Mouse (Mus musculus) ES-Bruce4 (cell line): ENCODE measurements around the gene Pate2.

Experiments used
- CTCF ChIP-seq: IDR thresholded peaks from one replicate; pipeline ENCODE4 v1.8.1; 2011; ENCODE audit warnings: low read depth, low read length
- POLR2A ChIP-seq: IDR thresholded peaks from one replicate; pipeline ENCODE4 v1.8.1; 2011; ENCODE audit warnings: low read length; ENCODE audit not compliant: insufficient read depth

DNA sequence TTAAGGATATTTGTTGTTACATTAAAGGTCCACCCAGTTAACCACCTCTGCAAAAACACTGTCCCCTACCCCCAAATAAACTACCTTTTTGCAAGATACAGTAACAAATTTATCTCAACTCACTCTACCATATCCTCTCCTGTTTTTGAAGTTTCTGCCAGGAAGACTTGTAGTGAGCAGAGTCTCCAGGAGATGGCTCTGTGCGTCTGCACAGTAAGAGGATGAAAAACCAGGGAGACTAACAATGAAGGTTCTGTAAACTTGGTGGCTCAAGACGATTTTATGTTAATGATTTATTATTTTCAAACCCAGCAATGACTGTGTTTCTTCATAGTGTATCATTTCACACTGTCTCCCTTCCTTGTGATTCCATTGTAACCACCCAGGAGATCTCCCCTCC, 22.8 kb downstream of the Pate2 start:
- peak; percentile 19 for TF ChIP-seq CTCF
- TF ChIP-seq POLR2A: no peak
